Mouse (Mus musculus): Measurements from ENCODE around the gene Gimap7. TPM values are rescaled to one million over a fixed set of nuclear protein-coding genes. Genes with fewer than 3 reads are reported as not detected.
A peak's percentile ranks its signal among the peaks of the same experiment; 100 is the strongest.

Gimap7 gene
- polyA plus RNA-seq, 1 experiment from 2014 or later = not detected

- no peak for DNase-seq (ENCODE audit: low spot score)
- WGBS = 81% methylated on average over 3 of the region's 3 CpGs
Measured at GRCm38 (mm10) chr6:48698888-48699287, 19.5 kb upstream of the Gimap7 start.

GRCm38 (mm10) chr6:48700251-48701075 is 18.0 kb upstream of the Gimap7 start:
- H3K9me3 ChIP-seq = no peaks in the 10 kb centered on the region
- DNase-seq (ENCODE audit: low spot score) = no peak
- H3K36me3 ChIP-seq (replicated peaks) = no peaks in the 10 kb centered on the region
- no peaks in the 10 kb centered on the region for H3K27me3 ChIP-seq (replicated peaks; ENCODE audit: low read depth, poor library complexity, severe bottlenecking)
- H3K4me1 ChIP-seq = peaks cover 11% of the 10 kb centered on the region
- no peak overlapping the region for H3K4me3 ChIP-seq
- H3K27ac ChIP-seq (replicated peaks) = no peak overlapping the region
- WGBS = 50% methylated on average over 5 of the region's 5 CpGs

More at GRCm38 (mm10) chr6:48698888-48699287, 19.5 kb upstream of the Gimap7 start:
- no peak overlapping the region for H3K4me3 ChIP-seq
- 0 out of 2 replicates have a peak, but pooled peaks cover 2% of the 10 kb centered on the region for H3K9me3 ChIP-seq
- no peak overlapping the region for H3K27ac ChIP-seq (replicated peaks)
- no peaks in the 10 kb centered on the region for H3K36me3 ChIP-seq (replicated peaks)
- no peaks in the 10 kb centered on the region for H3K27me3 ChIP-seq (replicated peaks; ENCODE audit: low read depth, poor library complexity, severe bottlenecking)
- peaks cover 11% of the 10 kb centered on the region for H3K4me1 ChIP-seq

- Histone ChIP-seq H3K27me3 (replicated peaks; ENCODE audit: low read depth, poor library complexity, severe bottlenecking) (no peaks in the 10 kb centered on the region), H3K4me1 (peaks cover 11% of the 10 kb centered on the region), H3K9me3 (no peaks in the 10 kb centered on the region), H3K27ac (replicated peaks) (no peak overlapping the region), H3K36me3 (replicated peaks) (no peaks in the 10 kb centered on the region), H3K4me3 (no peak overlapping the region)
- WGBS = 85% methylated on average over 7 of the region's 7 CpGs
- DNase-seq (ENCODE audit: low spot score) = no peak
Measured at GRCm38 (mm10) chr6:48702146-48702545, 16.3 kb upstream of the Gimap7 start.

- H3K4me1 ChIP-seq = peaks cover 11% of the 10 kb centered on the region
- no peak overlapping the region for H3K4me3 ChIP-seq
- WGBS = 75% methylated on average over 5 of the region's 5 CpGs
- no peaks in the 10 kb centered on the region for H3K27me3 ChIP-seq (replicated peaks; ENCODE audit: low read depth, poor library complexity, severe bottlenecking)
- DNase-seq (ENCODE audit: low spot score) = no peak
- H3K27ac ChIP-seq (replicated peaks) = no peak overlapping the region
- no peaks in the 10 kb centered on the region for H3K9me3 ChIP-seq
- no peaks in the 10 kb centered on the region for H3K36me3 ChIP-seq (replicated peaks)
Measured at GRCm38 (mm10) chr6:48702601-48703000, 15.8 kb upstream of the Gimap7 start.

- Histone ChIP-seq H3K4me1 (peaks cover 11% of the 10 kb centered on the region), H3K9me3 (no peaks in the 10 kb centered on the region)
- no peak for DNase-seq (ENCODE audit: low spot score)
Measured at GRCm38 (mm10) chr6:48704146-48704545, 14.3 kb upstream of the Gimap7 start.

GRCm38 (mm10) chr6:48706130-48706529 is 12.3 kb upstream of the Gimap7 start:
- H3K4me1 ChIP-seq = peaks cover 11% of the 10 kb centered on the region
- no peak for DNase-seq (ENCODE audit: low spot score)
- H3K4me3 ChIP-seq = peak overlapping the region; percentile 8; the same call in 1 of the 2 replicates
- H3K27me3 ChIP-seq (replicated peaks; ENCODE audit: low read depth, poor library complexity, severe bottlenecking) = no peaks in the 10 kb centered on the region
- H3K36me3 ChIP-seq (replicated peaks) = no peaks in the 10 kb centered on the region
- peak overlapping the region; percentile 30; the same call in 1 of the 2 replicates for H3K27ac ChIP-seq (replicated peaks)
- WGBS = 54% methylated on average over 3 of the region's 3 CpGs
- no peaks in the 10 kb centered on the region for H3K9me3 ChIP-seq

More at GRCm38 (mm10) chr6:48704146-48704545, 14.3 kb upstream of the Gimap7 start:
- no peak overlapping the region for H3K27ac ChIP-seq (replicated peaks)
- no peaks in the 10 kb centered on the region for H3K36me3 ChIP-seq (replicated peaks)
- no peaks in the 10 kb centered on the region for H3K27me3 ChIP-seq (replicated peaks; ENCODE audit: low read depth, poor library complexity, severe bottlenecking)
- H3K4me3 ChIP-seq = no peak overlapping the region

GRCm38 (mm10) chr6:48720326-48720725 is 1.9 kb downstream of the Gimap7 start:
- no peaks in the 10 kb centered on the region for H3K9me3 ChIP-seq
- no peak overlapping the region for H3K4me3 ChIP-seq
- no peak for DNase-seq (ENCODE audit: low spot score)
- H3K4me1 ChIP-seq = peaks cover 2% of the 10 kb centered on the region
- H3K27ac ChIP-seq (replicated peaks) = no peak overlapping the region
- WGBS = 91% methylated on average over 4 of the region's 4 CpGs
- H3K27me3 ChIP-seq (replicated peaks; ENCODE audit: low read depth, poor library complexity, severe bottlenecking) = no peaks in the 10 kb centered on the region
- no peaks in the 10 kb centered on the region for H3K36me3 ChIP-seq (replicated peaks)

GRCm38 (mm10) chr6:48723468-48723867 is 5.0 kb downstream of the Gimap7 start:
- DNase-seq (ENCODE audit: low spot score) = no peak
- Histone ChIP-seq H3K4me1 (peaks cover 7% of the 10 kb centered on the region), H3K9me3 (no peaks in the 10 kb centered on the region), H3K27ac (replicated peaks) (no peak overlapping the region), H3K4me3 (no peak overlapping the region), H3K36me3 (replicated peaks) (no peaks in the 10 kb centered on the region), H3K27me3 (replicated peaks; ENCODE audit: low read depth, poor library complexity, severe bottlenecking) (no peaks in the 10 kb centered on the region)
- WGBS = 83% methylated on average over 8 of the region's 8 CpGs

GRCm38 (mm10) chr6:48725476-48725875 is 7.1 kb downstream of the Gimap7 start:
- DNase-seq (ENCODE audit: low spot score) = no peak
- Histone ChIP-seq H3K4me1 (peaks cover 7% of the 10 kb centered on the region), H3K27me3 (replicated peaks; ENCODE audit: low read depth, poor library complexity, severe bottlenecking) (no peaks in the 10 kb centered on the region), H3K9me3 (no peaks in the 10 kb centered on the region), H3K4me3 (no peak overlapping the region), H3K36me3 (replicated peaks) (no peaks in the 10 kb centered on the region), H3K27ac (replicated peaks) (no peak overlapping the region)
- 0% methylated on average over 1 of the region's 1 CpGs for WGBS

GRCm38 (mm10) chr6:48727761-48728160 is 9.3 kb downstream of the Gimap7 start:
- WGBS = 88% methylated on average over 5 of the region's 5 CpGs
- Histone ChIP-seq H3K36me3 (replicated peaks) (no peaks in the 10 kb centered on the region), H3K27me3 (replicated peaks; ENCODE audit: low read depth, poor library complexity, severe bottlenecking) (no peaks in the 10 kb centered on the region), H3K9me3 (no peaks in the 10 kb centered on the region), H3K4me1 (peaks cover 7% of the 10 kb centered on the region), H3K4me3 (no peak overlapping the region), H3K27ac (replicated peaks) (no peak overlapping the region)
- no peak for DNase-seq (ENCODE audit: low spot score)

GRCm38 (mm10) chr6:48732864-48733304 is 14.5 kb downstream of the Gimap7 start:
- Histone ChIP-seq H3K4me3 (no peak overlapping the region), H3K27ac (replicated peaks) (no peak overlapping the region), H3K9me3 (no peaks in the 10 kb centered on the region), H3K36me3 (replicated peaks) (no peaks in the 10 kb centered on the region), H3K4me1 (no peaks in the 10 kb centered on the region), H3K27me3 (replicated peaks; ENCODE audit: low read depth, poor library complexity, severe bottlenecking) (no peaks in the 10 kb centered on the region)
- 58% methylated on average over 8 of the region's 8 CpGs for WGBS
- DNase-seq (ENCODE audit: low spot score) = no peak

GRCm38 (mm10) chr6:48733660-48734059 is 15.2 kb downstream of the Gimap7 start:
- DNase-seq (ENCODE audit: low spot score) = no peak
- H3K27me3 ChIP-seq (replicated peaks; ENCODE audit: low read depth, poor library complexity, severe bottlenecking) = no peaks in the 10 kb centered on the region
- H3K27ac ChIP-seq (replicated peaks) = no peak overlapping the region
- H3K36me3 ChIP-seq (replicated peaks) = no peaks in the 10 kb centered on the region
- no peaks in the 10 kb centered on the region for H3K9me3 ChIP-seq
- no peak overlapping the region for H3K4me3 ChIP-seq
- WGBS = 74% methylated on average over 1 of the region's 1 CpGs
- H3K4me1 ChIP-seq = no peaks in the 10 kb centered on the region

- Histone ChIP-seq H3K27ac (replicated peaks) (no peak overlapping the region), H3K36me3 (replicated peaks) (no peaks in the 10 kb centered on the region), H3K4me1 (peaks cover 10% of the 10 kb centered on the region), H3K9me3 (no peaks in the 10 kb centered on the region), H3K27me3 (replicated peaks; ENCODE audit: low read depth, poor library complexity, severe bottlenecking) (peaks cover 20% of the 10 kb centered on the region), H3K4me3 (no peak overlapping the region)
- WGBS = 84% methylated on average over 2 of the region's 2 CpGs
- no peak for DNase-seq (ENCODE audit: low spot score)
Measured at GRCm38 (mm10) chr6:48737053-48737452, 18.6 kb downstream of the Gimap7 start.
